Mouse (Mus musculus) forebrain, embryonic 11.5 days (tissue): ENCODE measurements around the gene Mettl6. TPM values are rescaled to one million over a fixed set of nuclear protein-coding genes. Genes with fewer than 3 reads are reported as not detected.

Experiments
- ATAC-seq: fragments of 200-750 bp; cut with Nextera tagmentation; replicated peaks from 2 replicates; pipeline ENCODE4 v1.8.0; 2017; ENCODE audit warnings: moderate TSS enrichment; ENCODE audit not compliant: low FRiP score
- DNase-seq: peaks from one replicate; pipeline ENCODE4 v3.0.0-alpha.2; 2017; ENCODE audit warnings: low spot score
- H3K27ac ChIP-seq: fragments of 300-500 bp; sonication (generic); 2 replicates; pipeline ENCODE4 v1.5.1; 2014; ENCODE audit warnings: low read depth, low read length
- H3K27me3 ChIP-seq: fragments of 300-500 bp; sonication (generic); 2 replicates; pipeline ENCODE4 v1.6.1; 2014; ENCODE audit warnings: mild to moderate bottlenecking, low read length, mixed read lengths; ENCODE audit not compliant: control insufficient read depth, insufficient read depth
- H3K36me3 ChIP-seq: fragments of 300-500 bp; sonication (generic); 2 replicates; pipeline ENCODE4 v1.6.1; 2014; ENCODE audit warnings: mild to moderate bottlenecking, low read length, moderate library complexity, mixed read lengths; ENCODE audit not compliant: control insufficient read depth, insufficient read depth
- H3K4me1 ChIP-seq: fragments of 300-500 bp; sonication (generic); replicated peaks from 2 replicates; pipeline ENCODE4 v1.6.1; 2014; ENCODE audit warnings: low read length, mixed read lengths; ENCODE audit not compliant: control insufficient read depth, insufficient read depth
- H3K4me2 ChIP-seq: fragments of 300-500 bp; sonication (generic); 2 replicates; pipeline ENCODE4 v1.6.1; 2014; ENCODE audit warnings: low read depth, mild to moderate bottlenecking, low read length, moderate library complexity, mixed read lengths; ENCODE audit not compliant: severe bottlenecking
- H3K4me3 ChIP-seq: fragments of 300-500 bp; sonication (generic); 2 replicates; pipeline ENCODE4 v1.5.1; 2014; ENCODE audit warnings: low read depth, low read length
- H3K9ac ChIP-seq: fragments of 300-500 bp; sonication (generic); 2 replicates; pipeline ENCODE4 v1.6.1; 2014; ENCODE audit warnings: low read length
- H3K9me3 ChIP-seq: fragments of 300-500 bp; sonication (generic); 2 replicates; pipeline ENCODE4 v1.6.1; 2016; ENCODE audit warnings: low read length, mixed read lengths; ENCODE audit not compliant: control insufficient read depth
- WGBS: fragments of 180-500 bp; shearing (Covaris S2); extraction: QIAGEN DNeasy Blood & Tissue Kit; methylation state at CpG from one replicate; pipeline ENCODE4 v1.1.7; 2014; 5-methylcytosine and 5-hydroxymethylcytosine counted together
- polyA plus RNA-seq: library from polyadenylated mRNA; unstranded; fragments of >200 nt; fragmentation: Nextera tagmentation; extraction: Ambion mirVana; gene quantifications from 2 replicates; pipeline ENCODE4 v1.2.1, GENCODE M21; 2014

Gene Mettl6
- polyA plus RNA-seq, 1 experiment from 2014 or later: 89.8 TPM

- DNase-seq (peak; percentile 27), ATAC-seq (no peak)
- Histone ChIP-seq H3K36me3 (no peaks in the 10 kb centered on the region), H3K4me2 (no peak overlapping the region), H3K4me1 (no peaks in the 10 kb centered on the region), H3K9ac (no peak overlapping the region), H3K9me3 (no peaks in the 10 kb centered on the region; the same call in 1 of the 2 replicates), H3K27ac (no peak overlapping the region), H3K4me3 (no peak overlapping the region), H3K27me3 (no peaks in the 10 kb centered on the region)
- 57% methylated on average over 3 of the region's 3 CpGs for WGBS
Observed at GRCm38 (mm10) chr14:31519165-31519564, 24.3 kb upstream of the Mettl6 start.

- Histone ChIP-seq H3K27me3 (no peaks in the 10 kb centered on the region), H3K9ac (no peak overlapping the region), H3K9me3 (no peaks in the 10 kb centered on the region; the same call in 1 of the 2 replicates), H3K27ac (no peak overlapping the region), H3K4me1 (no peaks in the 10 kb centered on the region), H3K36me3 (no peaks in the 10 kb centered on the region), H3K4me3 (no peak overlapping the region), H3K4me2 (no peak overlapping the region)
- ATAC-seq (no peak), DNase-seq (no peak)
- WGBS: 86% methylated on average over 2 of the region's 2 CpGs
Observed at GRCm38 (mm10) chr14:31515895-31516294, 21.1 kb upstream of the Mettl6 start.

- no peak overlapping the region for H3K4me3 ChIP-seq
- no peak overlapping the region for H3K4me2 ChIP-seq
- no peak for ATAC-seq
- WGBS: 82% methylated on average over 3 of the region's 3 CpGs
- H3K36me3 ChIP-seq: peaks cover 16% of the 10 kb centered on the region; the same call in 1 of the 2 replicates
- H3K4me1 ChIP-seq: no peaks in the 10 kb centered on the region
- H3K9me3 ChIP-seq: no peaks in the 10 kb centered on the region; the same call in 1 of the 2 replicates
- no peak overlapping the region for H3K9ac ChIP-seq
- DNase-seq: no peak
- H3K27me3 ChIP-seq: no peaks in the 10 kb centered on the region
- H3K27ac ChIP-seq: no peak overlapping the region
Observed at GRCm38 (mm10) chr14:31510322-31510721, 15.5 kb upstream of the Mettl6 start.

- Histone ChIP-seq H3K27ac (no peak overlapping the region), H3K9ac (no peak overlapping the region), H3K4me2 (no peak overlapping the region), H3K9me3 (no peaks in the 10 kb centered on the region; the same call in 1 of the 2 replicates), H3K27me3 (no peaks in the 10 kb centered on the region), H3K4me3 (no peak overlapping the region), H3K36me3 (peaks cover 19% of the 10 kb centered on the region; the same call in 1 of the 2 replicates), H3K4me1 (no peaks in the 10 kb centered on the region)
- DNase-seq (no peak), ATAC-seq (no peak)
- 96% methylated on average over 2 of the region's 2 CpGs for WGBS
Observed at GRCm38 (mm10) chr14:31509911-31510310, 15.1 kb upstream of the Mettl6 start.

- Histone ChIP-seq H3K9ac (no peak overlapping the region), H3K9me3 (no peaks in the 10 kb centered on the region), H3K36me3 (peaks cover 19% of the 10 kb centered on the region; the same call in 1 of the 2 replicates), H3K4me1 (no peaks in the 10 kb centered on the region), H3K4me3 (no peak overlapping the region), H3K27me3 (no peaks in the 10 kb centered on the region), H3K27ac (no peak overlapping the region), H3K4me2 (no peak overlapping the region)
- DNase-seq (no peak), ATAC-seq (no peak)
- 95% methylated on average over 6 of the region's 6 CpGs for WGBS
Observed at GRCm38 (mm10) chr14:31506456-31506855, 11.6 kb upstream of the Mettl6 start.

- WGBS: 93% methylated on average over 13 of the region's 13 CpGs
- ATAC-seq (no peak), DNase-seq (no peak)
- no peaks in the 10 kb centered on the region for H3K27me3 ChIP-seq
- no peaks in the 10 kb centered on the region for H3K9me3 ChIP-seq
- no peak overlapping the region for H3K4me3 ChIP-seq
- no peak overlapping the region for H3K27ac ChIP-seq
- no peaks in the 10 kb centered on the region for H3K4me1 ChIP-seq
- no peak overlapping the region for H3K9ac ChIP-seq
- peaks cover 16% of the 10 kb centered on the region; the same call in 1 of the 2 replicates for H3K36me3 ChIP-seq
- no peak overlapping the region for H3K4me2 ChIP-seq
Observed at GRCm38 (mm10) chr14:31503406-31503805, 8.6 kb upstream of the Mettl6 start.

- Histone ChIP-seq H3K36me3 (no peaks in the 10 kb centered on the region; the same call in 1 of the 2 replicates), H3K9ac (no peak overlapping the region), H3K9me3 (no peaks in the 10 kb centered on the region), H3K4me2 (no peak overlapping the region), H3K27ac (no peak overlapping the region), H3K4me3 (no peak overlapping the region), H3K27me3 (no peaks in the 10 kb centered on the region), H3K4me1 (peaks cover 7% of the 10 kb centered on the region; the same call in 1 of the 2 replicates)
- 83% methylated on average over 1 of the region's 1 CpGs for WGBS
- ATAC-seq (no peak), DNase-seq (no peak)
Observed at GRCm38 (mm10) chr14:31499526-31499925, 4.7 kb upstream of the Mettl6 start.

- H3K36me3 ChIP-seq: no peaks in the 10 kb centered on the region; the same call in 1 of the 2 replicates
- H3K27me3 ChIP-seq: no peaks in the 10 kb centered on the region
- H3K4me3 ChIP-seq: peak overlapping the region; percentile 92
- 66% methylated on average over 7 of the region's 7 CpGs for WGBS
- H3K9me3 ChIP-seq: no peaks in the 10 kb centered on the region
- peak overlapping the region; percentile 92 for H3K4me2 ChIP-seq
- H3K27ac ChIP-seq: no peak overlapping the region
- ATAC-seq (no peak), DNase-seq (no peak)
- H3K9ac ChIP-seq: peak overlapping the region; percentile 93
- peaks cover 12% of the 10 kb centered on the region for H3K4me1 ChIP-seq
Observed at GRCm38 (mm10) chr14:31496241-31496646, 1.4 kb upstream of the Mettl6 start.

- Histone ChIP-seq H3K4me1 (peaks cover 12% of the 10 kb centered on the region), H3K27me3 (no peaks in the 10 kb centered on the region), H3K4me3 (peak overlapping the region; percentile 92), H3K4me2 (peak overlapping the region; percentile 92), H3K9me3 (no peaks in the 10 kb centered on the region), H3K27ac (peak overlapping the region; percentile 61; the same call in 1 of the 2 replicates), H3K9ac (peak overlapping the region; percentile 93), H3K36me3 (no peaks in the 10 kb centered on the region; the same call in 1 of the 2 replicates)
- DNase-seq (no peak), ATAC-seq (no peak)
- WGBS: 8% methylated on average over 8 of the region's 8 CpGs
Observed at GRCm38 (mm10) chr14:31495538-31495937, 698 bp upstream of the Mettl6 start.
